Mouse (Mus musculus) hindbrain, embryonic 12.5 days (tissue): ENCODE measurements around the gene Lrch3. TPM values are rescaled to one million over a fixed set of nuclear protein-coding genes. Genes with fewer than 3 reads are reported as not detected.

Experiments
- ATAC-seq: fragments of 200-750 bp; cut with Nextera tagmentation; 2 replicates; pipeline ENCODE4 v1.8.0; 2017; ENCODE audit warnings: moderate TSS enrichment; ENCODE audit not compliant: low FRiP score
- H3K27ac ChIP-seq: fragments of 300-500 bp; sonication (generic); 2 replicates; pipeline ENCODE4 v1.5.1; 2016; ENCODE audit warnings: mild to moderate bottlenecking
- H3K27me3 ChIP-seq: fragments of 300-500 bp; sonication (generic); 2 replicates; pipeline ENCODE4 v1.6.1; 2016; ENCODE audit warnings: mild to moderate bottlenecking
- H3K36me3 ChIP-seq: fragments of 300-500 bp; sonication (generic); 2 replicates; pipeline ENCODE4 v1.6.1; 2016; ENCODE audit warnings: mild to moderate bottlenecking
- H3K4me1 ChIP-seq: fragments of 300-500 bp; sonication (generic); 2 replicates; pipeline ENCODE4 v1.6.1; 2016
- H3K4me2 ChIP-seq: fragments of 300-500 bp; sonication (generic); replicated peaks from 2 replicates; pipeline ENCODE4 v1.6.1; 2016; ENCODE audit warnings: mild to moderate bottlenecking
- H3K4me3 ChIP-seq: fragments of 300-500 bp; sonication (generic); 2 replicates; pipeline ENCODE4 v1.5.1; 2016; ENCODE audit warnings: mild to moderate bottlenecking
- H3K9ac ChIP-seq: fragments of 300-500 bp; sonication (generic); 2 replicates; pipeline ENCODE4 v1.6.1; 2016; ENCODE audit warnings: mild to moderate bottlenecking, moderate library complexity
- H3K9me3 ChIP-seq: fragments of 300-500 bp; sonication (generic); replicated peaks from 2 replicates; pipeline ENCODE4 v1.6.1; 2016; ENCODE audit warnings: mild to moderate bottlenecking
- WGBS: fragments of 180-500 bp; shearing (Covaris S2); methylation state at CpG from one replicate; pipeline ENCODE4 v1.1.7; 2016; 5-methylcytosine and 5-hydroxymethylcytosine counted together
- polyA plus RNA-seq: library from polyadenylated mRNA; unstranded; fragments of >200 nt; fragmentation: Nextera tagmentation; extraction: Ambion mirVana; gene quantifications from 2 replicates; pipeline ENCODE4 v1.2.1, GENCODE M21; 2016

Gene Lrch3
- polyA plus RNA-seq, 1 experiment from 2014 or later = 50.3 TPM

DNA sequence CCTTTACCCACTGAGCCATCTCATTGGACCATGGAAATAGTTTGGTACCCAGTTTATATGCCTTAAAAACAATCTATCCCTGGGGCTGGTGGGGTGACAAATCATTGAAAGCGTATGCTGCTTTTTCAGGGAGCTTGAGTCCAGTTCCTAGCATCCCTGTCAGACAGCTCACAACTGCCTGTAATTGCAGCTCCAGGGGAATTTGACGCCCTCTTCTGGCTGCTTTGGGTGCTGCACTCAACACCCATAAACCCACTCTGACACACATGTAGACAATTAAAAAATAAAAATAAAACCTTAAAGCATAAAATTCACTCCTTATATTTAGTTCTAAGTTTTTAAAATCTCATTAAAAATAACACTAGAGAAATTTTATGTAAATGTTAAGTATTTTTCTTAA is 37.2 kb downstream of the Lrch3 start:
- H3K9ac ChIP-seq = no peak overlapping the region
- peaks cover 13% of the 10 kb centered on the region for H3K36me3 ChIP-seq
- H3K4me1 ChIP-seq = no peaks in the 10 kb centered on the region
- no peak for ATAC-seq
- no peak overlapping the region for H3K4me3 ChIP-seq
- no peaks in the 10 kb centered on the region for H3K9me3 ChIP-seq
- whole genome bisulfite sequencing = 88% methylated on average over 2 of the region's 2 CpGs
- H3K27ac ChIP-seq = no peak overlapping the region
- H3K4me2 ChIP-seq = no peak overlapping the region
- no peaks in the 10 kb centered on the region for H3K27me3 ChIP-seq

DNA sequence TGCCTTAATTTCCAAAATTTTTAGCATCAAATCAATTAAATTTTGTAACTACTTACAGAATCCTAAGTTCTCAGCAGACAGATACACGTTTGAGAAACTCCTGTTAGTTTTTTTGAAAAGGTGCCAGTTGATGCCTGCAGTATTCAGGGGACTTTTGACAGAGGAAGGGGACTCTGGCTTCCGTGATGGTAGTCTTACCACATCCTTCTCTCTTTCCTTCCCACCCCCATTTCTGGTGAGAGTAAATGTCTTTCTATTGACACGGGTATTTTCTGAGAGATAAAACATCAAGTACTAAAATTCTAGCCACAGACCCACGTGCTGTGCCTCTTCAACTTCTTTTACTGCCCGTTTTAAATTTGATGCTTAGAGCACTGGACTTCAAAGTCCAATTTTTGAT is 39.9 kb downstream of the Lrch3 start:
- H3K4me2 ChIP-seq = no peak overlapping the region
- no peaks in the 10 kb centered on the region for H3K4me1 ChIP-seq
- H3K9me3 ChIP-seq = no peaks in the 10 kb centered on the region
- 87% methylated on average over 5 of the region's 5 CpGs for WGBS
- ATAC-seq = no peak
- H3K4me3 ChIP-seq = no peak overlapping the region
- no peak overlapping the region for H3K27ac ChIP-seq
- H3K9ac ChIP-seq = no peak overlapping the region
- no peaks in the 10 kb centered on the region for H3K27me3 ChIP-seq
- H3K36me3 ChIP-seq = peaks cover 13% of the 10 kb centered on the region

DNA sequence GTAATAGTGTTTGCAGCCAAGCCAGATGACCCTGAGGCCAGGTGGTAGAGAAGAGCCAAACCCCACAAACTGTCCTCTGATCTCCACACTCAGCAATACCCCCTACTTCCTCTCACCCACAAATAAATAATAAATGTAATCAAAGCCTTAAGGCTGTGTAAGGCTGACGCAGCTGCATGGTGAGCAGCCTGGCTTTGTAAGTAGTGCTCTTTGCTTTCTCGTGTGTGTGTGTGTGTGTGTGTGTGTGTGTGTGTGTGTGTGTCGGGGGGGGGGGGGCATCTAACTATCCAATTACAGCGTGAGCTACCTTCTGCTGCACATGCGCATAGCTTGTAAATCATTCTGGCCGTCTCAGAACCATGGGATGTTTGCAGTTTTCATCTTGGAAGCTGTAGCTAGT is 40.4 kb downstream of the Lrch3 start:
- no peak overlapping the region for H3K4me3 ChIP-seq
- ATAC-seq = no peak
- H3K9me3 ChIP-seq = no peaks in the 10 kb centered on the region
- 70% methylated on average over 6 of the region's 6 CpGs for WGBS
- H3K27me3 ChIP-seq = no peaks in the 10 kb centered on the region
- H3K36me3 ChIP-seq = peaks cover 15% of the 10 kb centered on the region
- H3K4me1 ChIP-seq = no peaks in the 10 kb centered on the region
- H3K9ac ChIP-seq = no peak overlapping the region
- H3K4me2 ChIP-seq = no peak overlapping the region
- H3K27ac ChIP-seq = no peak overlapping the region

DNA sequence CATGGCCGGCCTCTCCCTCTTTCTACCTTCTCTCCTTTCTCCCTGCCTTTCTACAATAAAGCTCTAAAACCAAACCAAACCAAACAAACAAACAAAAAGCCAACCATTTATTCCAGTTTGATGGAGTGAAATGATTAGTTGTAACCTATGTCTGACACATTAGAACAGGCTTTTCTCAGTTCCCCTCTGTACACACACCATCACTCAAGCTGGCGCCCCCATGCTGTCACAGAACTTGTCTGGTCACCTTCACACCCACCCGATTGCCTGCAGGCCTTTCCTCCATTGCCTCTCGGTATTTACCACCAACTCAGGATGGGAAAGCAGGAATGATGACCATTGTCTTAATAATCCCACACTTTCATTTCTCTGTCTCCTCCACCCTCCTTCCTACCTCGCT is 43.0 kb downstream of the Lrch3 start:
- H3K4me2 ChIP-seq = no peak overlapping the region
- no peaks in the 10 kb centered on the region for H3K4me1 ChIP-seq
- H3K9me3 ChIP-seq = no peaks in the 10 kb centered on the region
- no peak overlapping the region for H3K9ac ChIP-seq
- no peak overlapping the region for H3K27ac ChIP-seq
- no peak overlapping the region for H3K4me3 ChIP-seq
- ATAC-seq = no peak
- WGBS = 58% methylated on average over 5 of the region's 5 CpGs
- no peaks in the 10 kb centered on the region for H3K27me3 ChIP-seq
- H3K36me3 ChIP-seq = peaks cover 31% of the 10 kb centered on the region

DNA sequence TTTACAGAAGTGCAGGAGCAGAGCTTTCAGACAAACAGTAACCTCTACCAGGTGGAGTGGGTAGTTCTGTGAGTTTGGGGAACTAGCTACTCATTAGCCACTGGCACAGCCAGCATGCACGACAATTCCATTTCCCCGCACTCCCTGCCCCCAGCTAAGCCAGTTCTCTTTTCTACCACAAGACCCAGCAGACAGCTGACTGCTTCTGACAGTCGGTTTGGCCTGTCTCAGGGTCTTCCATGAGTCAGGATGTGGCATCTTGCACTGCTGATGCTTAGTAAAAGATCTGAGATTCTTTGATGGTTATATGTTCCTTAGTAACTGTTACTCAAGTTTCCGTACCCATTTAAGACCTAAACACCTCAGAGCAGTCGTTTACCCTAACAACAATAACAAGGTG is 58.6 kb downstream of the Lrch3 start:
- Histone ChIP-seq H3K4me1 (0 out of 2 replicates have a peak, but pooled peaks cover 2% of the 10 kb centered on the region), H3K9me3 (no peaks in the 10 kb centered on the region), H3K4me3 (no peak overlapping the region), H3K27ac (no peak overlapping the region), H3K4me2 (no peak overlapping the region), H3K27me3 (no peaks in the 10 kb centered on the region), H3K9ac (no peak overlapping the region), H3K36me3 (peaks cover 31% of the 10 kb centered on the region)
- no peak for ATAC-seq
- WGBS = 87% methylated on average over 5 of the region's 5 CpGs

DNA sequence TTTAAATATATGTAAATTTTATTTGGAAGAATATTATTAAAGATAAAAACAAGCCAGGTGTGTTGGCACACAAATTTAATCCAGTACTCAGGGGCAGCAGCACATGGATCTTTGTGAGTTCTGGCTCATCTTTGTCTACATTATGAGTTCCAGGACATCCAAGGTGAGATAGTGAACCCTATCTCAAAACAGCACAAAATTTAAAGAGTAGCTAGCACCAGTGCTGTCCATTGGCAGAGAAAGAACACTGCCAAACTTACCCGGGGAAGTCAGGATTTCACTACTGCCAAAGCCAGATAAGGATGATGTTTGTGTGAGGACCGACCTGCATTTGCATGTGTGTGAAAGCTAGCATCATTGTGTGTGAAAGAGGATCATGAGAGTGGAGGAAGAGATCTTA is 59.1 kb downstream of the Lrch3 start:
- ATAC-seq = no peak
- H3K4me1 ChIP-seq = 0 out of 2 replicates have a peak, but pooled peaks cover 2% of the 10 kb centered on the region
- H3K36me3 ChIP-seq = peaks cover 34% of the 10 kb centered on the region
- H3K9me3 ChIP-seq = no peaks in the 10 kb centered on the region
- no peak overlapping the region for H3K4me2 ChIP-seq
- H3K27me3 ChIP-seq = no peaks in the 10 kb centered on the region
- 88% methylated on average over 2 of the region's 2 CpGs for WGBS
- H3K4me3 ChIP-seq = no peak overlapping the region
- no peak overlapping the region for H3K27ac ChIP-seq
- H3K9ac ChIP-seq = no peak overlapping the region

DNA sequence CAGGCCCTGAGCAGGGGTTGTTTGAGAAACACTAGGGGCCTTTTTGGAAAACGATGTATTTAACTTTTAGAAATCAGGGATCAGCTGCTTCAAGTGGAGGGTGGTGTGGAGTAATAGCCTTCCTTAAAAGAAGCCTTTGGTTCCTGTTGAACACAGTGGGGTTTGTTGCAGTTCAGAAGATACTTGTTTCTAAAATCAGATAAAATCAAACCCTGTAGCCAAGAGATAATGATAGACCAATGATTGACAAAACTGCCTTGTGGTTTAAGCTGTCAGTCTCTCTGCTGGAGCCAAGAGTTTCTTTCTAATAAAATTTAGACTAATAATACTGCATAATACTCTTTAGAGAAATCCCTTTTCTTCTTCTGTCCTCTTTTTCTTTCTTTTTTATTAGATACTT is 66.3 kb downstream of the Lrch3 start:
- no peak overlapping the region for H3K4me2 ChIP-seq
- ATAC-seq = no peak
- H3K27me3 ChIP-seq = no peaks in the 10 kb centered on the region
- H3K9ac ChIP-seq = no peak overlapping the region
- H3K4me1 ChIP-seq = no peaks in the 10 kb centered on the region
- H3K4me3 ChIP-seq = no peak overlapping the region
- H3K36me3 ChIP-seq = peaks cover 40% of the 10 kb centered on the region
- no peak overlapping the region for H3K27ac ChIP-seq
- H3K9me3 ChIP-seq = no peaks in the 10 kb centered on the region
- 84% methylated on average over 1 of the region's 1 CpGs for WGBS

DNA sequence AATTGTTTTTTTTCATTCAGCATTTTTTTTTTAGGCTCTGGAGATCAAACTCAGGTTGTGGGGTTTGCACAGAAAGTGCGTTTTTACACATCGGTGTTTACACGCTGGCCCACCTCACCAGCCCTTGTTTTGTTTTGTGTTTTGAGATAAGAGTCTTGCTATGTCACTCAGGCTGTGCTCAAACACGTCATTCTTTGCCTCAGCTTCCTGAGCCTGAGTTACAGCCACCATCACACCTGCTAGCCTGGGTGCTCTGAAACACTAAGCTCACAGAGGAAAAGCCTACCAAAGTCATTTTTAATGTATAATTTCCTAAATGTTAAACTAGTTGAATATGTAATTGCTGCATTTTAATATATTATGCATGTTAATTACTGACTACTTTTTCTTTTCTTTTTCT is 67.5 kb downstream of the Lrch3 start:
- no peak overlapping the region for H3K4me2 ChIP-seq
- no peaks in the 10 kb centered on the region for H3K4me1 ChIP-seq
- WGBS = 95% methylated on average over 4 of the region's 4 CpGs
- no peak overlapping the region for H3K9ac ChIP-seq
- H3K4me3 ChIP-seq = no peak overlapping the region
- H3K9me3 ChIP-seq = no peaks in the 10 kb centered on the region
- no peak overlapping the region for H3K27ac ChIP-seq
- H3K36me3 ChIP-seq = peaks cover 38% of the 10 kb centered on the region
- no peak for ATAC-seq
- H3K27me3 ChIP-seq = no peaks in the 10 kb centered on the region

DNA sequence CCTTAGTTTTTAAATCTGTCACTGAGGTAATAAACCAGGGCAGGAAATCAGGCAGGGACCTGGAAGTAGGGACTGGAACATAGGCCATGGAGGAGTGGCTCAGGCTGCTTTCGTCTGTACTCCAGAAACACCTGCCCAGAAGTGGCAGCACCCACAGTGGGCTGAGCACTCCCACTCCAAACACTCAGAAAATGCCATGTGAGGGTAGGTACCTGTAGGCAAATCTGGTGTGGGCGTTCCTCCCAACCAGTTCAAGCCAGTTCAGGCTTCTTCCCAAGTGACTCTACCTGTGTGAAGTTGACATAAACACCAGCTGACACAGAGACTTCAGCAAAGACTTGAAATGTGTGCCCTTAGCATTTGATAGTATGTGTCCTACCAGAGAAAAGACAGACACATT is 70.7 kb downstream of the Lrch3 start:
- WGBS = 92% methylated on average over 2 of the region's 2 CpGs
- H3K27me3 ChIP-seq = no peaks in the 10 kb centered on the region
- no peak overlapping the region for H3K9ac ChIP-seq
- H3K27ac ChIP-seq = no peak overlapping the region
- no peak overlapping the region for H3K4me2 ChIP-seq
- H3K36me3 ChIP-seq = peaks cover 35% of the 10 kb centered on the region
- H3K4me1 ChIP-seq = no peaks in the 10 kb centered on the region
- no peak overlapping the region for H3K4me3 ChIP-seq
- ATAC-seq = no peak
- H3K9me3 ChIP-seq = no peaks in the 10 kb centered on the region

DNA sequence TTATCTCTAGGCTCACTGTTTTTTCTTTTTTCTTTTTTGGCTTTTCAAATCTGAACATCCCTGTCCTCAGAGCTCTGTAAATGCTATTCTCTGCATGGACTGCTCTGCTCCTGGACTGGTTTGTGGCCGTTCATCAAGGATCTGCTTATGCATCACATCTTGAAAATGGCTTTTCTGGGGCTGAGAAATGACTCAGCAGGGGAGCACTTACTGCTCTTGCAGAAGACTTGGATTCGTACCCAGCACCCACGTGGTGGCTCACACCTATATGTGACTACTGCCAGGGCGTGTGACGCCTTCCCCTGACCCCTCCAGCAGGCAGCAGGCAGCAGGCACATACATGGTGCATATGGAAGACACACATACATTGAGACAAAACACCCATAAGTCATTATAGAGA is 78.3 kb downstream of the Lrch3 start:
- no peaks in the 10 kb centered on the region for H3K27me3 ChIP-seq
- no peak for ATAC-seq
- no peaks in the 10 kb centered on the region for H3K4me1 ChIP-seq
- peaks cover 57% of the 10 kb centered on the region for H3K36me3 ChIP-seq
- 93% methylated on average over 5 of the region's 5 CpGs for WGBS
- no peak overlapping the region for H3K4me2 ChIP-seq
- H3K27ac ChIP-seq = no peak overlapping the region
- H3K9me3 ChIP-seq = no peaks in the 10 kb centered on the region
- no peak overlapping the region for H3K9ac ChIP-seq
- no peak overlapping the region for H3K4me3 ChIP-seq

DNA sequence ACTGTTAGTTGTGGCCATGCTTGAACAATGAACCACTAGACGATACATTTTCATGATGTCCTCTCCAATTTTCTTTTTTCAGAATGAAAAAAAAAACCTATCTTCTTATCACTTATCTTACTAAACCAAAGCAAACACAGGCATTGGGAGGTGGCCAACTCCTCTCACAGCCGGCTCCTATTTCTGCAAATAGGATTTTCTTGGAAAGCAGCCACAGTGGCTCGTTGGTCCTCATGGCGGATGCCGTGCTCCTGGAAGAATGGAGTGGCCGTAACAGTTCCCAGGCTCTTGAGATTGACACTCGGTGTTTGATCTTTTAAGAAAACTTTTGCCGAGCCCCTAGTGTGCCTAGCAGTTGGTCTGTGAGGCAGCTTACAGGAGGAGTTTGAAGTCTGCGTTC is 91.3 kb downstream of the Lrch3 start:
- Histone ChIP-seq H3K27ac (no peak overlapping the region), H3K27me3 (no peaks in the 10 kb centered on the region), H3K9me3 (no peaks in the 10 kb centered on the region), H3K36me3 (peaks cover 61% of the 10 kb centered on the region), H3K4me2 (no peak overlapping the region), H3K4me3 (no peak overlapping the region), H3K4me1 (no peaks in the 10 kb centered on the region), H3K9ac (no peak overlapping the region)
- 65% methylated on average over 9 of the region's 9 CpGs for WGBS
- ATAC-seq = no peak

DNA sequence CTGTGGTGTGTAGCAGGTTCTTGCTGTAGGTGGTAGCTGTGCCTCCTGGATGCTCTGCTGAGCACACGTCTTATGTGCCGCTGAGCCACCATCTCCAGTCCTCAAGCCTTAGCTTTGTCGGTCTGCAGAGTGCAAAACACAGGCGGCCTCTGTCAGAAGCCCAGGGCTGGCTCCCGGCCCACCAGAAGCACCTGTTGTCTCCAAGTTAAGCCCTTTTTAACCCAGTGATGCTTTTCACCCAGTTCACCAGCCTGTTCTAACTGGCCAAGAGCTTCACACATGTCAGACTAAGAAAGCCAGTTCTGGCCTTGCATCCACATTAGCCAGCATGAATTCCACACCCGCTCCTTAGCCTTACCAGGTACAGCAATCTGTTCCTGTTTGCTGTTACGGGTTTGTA is 93.0 kb downstream of the Lrch3 start:
- no peak for ATAC-seq

DNA sequence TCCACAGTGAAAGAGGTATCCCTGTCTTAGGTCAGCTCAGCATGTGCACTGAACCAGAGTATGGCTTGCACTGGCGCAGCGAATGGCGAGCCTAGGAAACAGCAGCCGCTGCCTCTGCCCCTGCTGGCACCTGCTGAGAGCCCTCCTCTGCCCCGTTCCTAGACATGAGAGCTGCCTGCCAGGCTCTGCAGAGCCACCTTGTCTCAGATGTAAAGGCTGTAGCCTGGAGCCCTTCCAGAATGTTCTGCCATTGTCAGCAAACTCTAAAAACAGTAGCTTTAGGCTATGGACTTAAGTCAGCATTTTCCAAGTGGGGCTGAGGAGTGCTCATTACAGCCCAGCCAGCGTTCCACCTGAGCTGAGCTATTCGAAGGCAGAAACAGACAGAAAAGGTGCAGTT is 93.5 kb downstream of the Lrch3 start:
- no peaks in the 10 kb centered on the region for H3K9me3 ChIP-seq
- no peak overlapping the region for H3K9ac ChIP-seq
- ATAC-seq = no peak
- H3K27ac ChIP-seq = no peak overlapping the region
- H3K4me1 ChIP-seq = no peaks in the 10 kb centered on the region
- no peak overlapping the region for H3K4me3 ChIP-seq
- H3K27me3 ChIP-seq = no peaks in the 10 kb centered on the region
- H3K4me2 ChIP-seq = no peak overlapping the region
- H3K36me3 ChIP-seq = peaks cover 64% of the 10 kb centered on the region
- WGBS = 76% methylated on average over 7 of the region's 7 CpGs

More for the DNA sequence above, 93.0 kb downstream of the Lrch3 start:
- H3K9me3 ChIP-seq = no peaks in the 10 kb centered on the region
- H3K36me3 ChIP-seq = peaks cover 59% of the 10 kb centered on the region
- H3K4me3 ChIP-seq = no peak overlapping the region
- WGBS = 90% methylated on average over 7 of the region's 7 CpGs
- H3K4me2 ChIP-seq = no peak overlapping the region
- H3K4me1 ChIP-seq = no peaks in the 10 kb centered on the region
- H3K27me3 ChIP-seq = no peaks in the 10 kb centered on the region
- H3K27ac ChIP-seq = no peak overlapping the region
- no peak overlapping the region for H3K9ac ChIP-seq

DNA sequence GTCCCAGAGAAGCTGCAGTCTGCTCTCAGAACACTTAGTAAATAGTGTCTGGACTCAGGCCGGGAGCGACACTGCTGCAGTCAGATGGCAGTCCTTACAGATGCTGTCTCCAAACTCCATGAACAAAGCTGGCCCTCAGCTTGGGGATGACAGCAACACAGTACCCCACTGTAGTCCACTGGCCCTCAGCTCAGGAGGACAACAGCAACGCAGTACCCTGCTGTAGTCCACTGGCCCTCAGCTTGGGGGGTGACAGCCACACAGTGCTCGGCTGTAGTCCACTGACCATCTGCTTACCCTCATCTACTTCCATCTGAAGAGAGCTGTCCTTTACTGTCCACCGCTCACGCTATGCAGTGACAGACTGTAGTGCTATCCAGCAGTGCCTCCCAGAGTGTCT is 96.3 kb downstream of the Lrch3 start:
- H3K27me3 ChIP-seq = no peaks in the 10 kb centered on the region
- no peak overlapping the region for H3K27ac ChIP-seq
- peaks cover 90% of the 10 kb centered on the region for H3K36me3 ChIP-seq
- no peak overlapping the region for H3K4me3 ChIP-seq
- H3K4me1 ChIP-seq = no peaks in the 10 kb centered on the region
- H3K9me3 ChIP-seq = no peaks in the 10 kb centered on the region
- 91% methylated on average over 6 of the region's 6 CpGs for WGBS
- ATAC-seq = no peak
- H3K9ac ChIP-seq = no peak overlapping the region
- H3K4me2 ChIP-seq = no peak overlapping the region
